Mouse (Mus musculus) heart, adult 18-20 months (tissue): ENCODE results near the gene Mapt. TPM values are rescaled to one million over a fixed set of nuclear protein-coding genes. Genes with fewer than 3 reads are reported as not detected.

Experiments used
- DNase-seq, 2 experiments: peaks; one replicate each; pipeline ENCODE4 v3.0.0; 2021 to 2022; ENCODE audit warnings: mixed read lengths in 1 of 2
- total RNA-seq, 2 experiments: library from RNA; stranded (reverse); gene quantifications; 2 replicates each; pipeline ENCODE4 v1.2.3; 2021

The Mapt gene
- total RNA-seq, 2 experiments from 2014 or later, result 75.4 to 90.8 TPM

GRCm38 (mm10) chr11:104272352-104272751 is 41.2 kb downstream of the Mapt start:
- peak; percentile 86 to 87 for DNase-seq

GRCm38 (mm10) chr11:104275765-104276164 is 44.6 kb downstream of the Mapt start:
- no peak for DNase-seq

- DNase-seq, result peak; percentile 70 to 83
These were observed 47.0 kb downstream of the Mapt start for GRCm38 (mm10) chr11:104278222-104278621.

DNA sequence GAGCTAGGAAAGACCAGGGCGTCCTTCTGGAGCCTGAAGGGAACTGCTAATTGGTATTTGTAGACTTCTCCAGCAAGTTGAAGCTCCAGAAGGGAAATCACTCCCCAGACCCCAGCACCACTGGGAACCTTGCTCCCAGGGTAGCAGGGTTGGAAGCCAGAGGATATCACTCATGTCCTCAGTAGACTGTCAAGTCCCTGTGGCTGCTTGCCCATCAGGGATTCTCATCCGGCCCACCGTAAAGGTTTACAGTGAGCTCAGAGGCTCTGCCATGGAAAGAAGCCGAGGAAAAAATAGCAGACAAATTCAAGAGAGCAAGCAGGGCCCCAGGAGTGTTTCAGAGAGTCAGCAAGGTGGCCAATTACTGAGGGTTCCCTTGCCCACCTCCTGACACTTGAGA is 47.9 kb downstream of the Mapt start:
- DNase-seq, result no peak

DNA sequence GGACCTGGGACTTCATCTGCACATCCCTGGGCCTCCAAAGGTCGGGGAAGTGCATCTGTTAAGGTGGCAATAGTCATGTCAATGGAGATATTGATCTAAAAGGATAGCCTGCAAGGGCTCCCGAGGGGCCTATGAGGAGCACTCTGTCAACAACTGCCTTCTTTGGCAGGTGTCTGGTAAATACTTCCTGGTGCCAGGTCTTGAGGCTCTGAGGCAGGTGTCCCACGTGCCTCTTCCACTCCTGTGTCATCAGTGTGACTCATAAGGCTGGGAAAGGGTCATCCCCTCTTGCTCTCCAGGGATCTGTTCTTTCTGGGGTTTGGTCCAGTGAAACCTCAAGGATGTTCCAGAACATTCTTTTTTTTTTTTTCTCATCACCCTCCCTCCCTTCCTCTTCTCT is 48.3 kb downstream of the Mapt start:
- DNase-seq, result no peak

DNA sequence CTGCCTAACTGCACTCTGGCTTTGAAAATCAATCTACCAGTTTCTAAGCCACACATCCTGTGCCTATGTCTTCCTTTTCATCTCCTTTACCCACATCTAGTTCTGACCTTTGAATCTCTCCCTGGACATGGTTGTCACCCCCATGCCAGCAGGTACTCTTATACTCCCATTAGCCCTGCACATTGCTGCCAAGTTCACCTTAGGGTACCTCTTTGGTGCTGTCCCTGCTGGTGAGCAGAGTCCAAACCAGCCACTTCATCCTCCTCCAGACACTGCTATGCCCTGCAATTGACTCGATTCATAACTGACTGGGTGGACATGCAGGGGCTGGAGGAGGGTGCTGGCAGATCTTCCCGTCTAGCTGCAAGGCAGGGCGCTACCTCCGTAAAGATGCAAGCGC is 50.3 kb downstream of the Mapt start:
- DNase-seq, result no peak

DNA sequence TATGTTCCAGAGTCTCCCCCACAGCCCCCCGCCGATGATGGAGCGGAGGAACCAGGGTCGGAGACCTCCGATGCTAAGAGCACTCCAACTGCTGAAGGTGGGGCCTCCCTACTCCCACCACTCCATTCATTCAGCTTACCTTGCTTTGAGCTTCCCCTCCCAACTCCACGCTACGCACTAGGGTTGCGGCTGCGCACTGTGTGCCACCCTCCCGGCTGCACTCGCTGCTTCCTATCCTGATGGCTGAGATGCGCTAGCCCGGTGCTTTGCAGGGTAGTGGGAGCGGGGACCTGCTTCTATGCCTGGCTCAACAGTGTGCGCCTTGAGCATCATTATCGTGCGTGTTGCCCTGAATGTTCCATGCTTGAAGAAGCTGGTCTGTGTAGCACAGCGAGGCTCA is 55.9 kb downstream of the Mapt start:
- no peak for DNase-seq

DNA sequence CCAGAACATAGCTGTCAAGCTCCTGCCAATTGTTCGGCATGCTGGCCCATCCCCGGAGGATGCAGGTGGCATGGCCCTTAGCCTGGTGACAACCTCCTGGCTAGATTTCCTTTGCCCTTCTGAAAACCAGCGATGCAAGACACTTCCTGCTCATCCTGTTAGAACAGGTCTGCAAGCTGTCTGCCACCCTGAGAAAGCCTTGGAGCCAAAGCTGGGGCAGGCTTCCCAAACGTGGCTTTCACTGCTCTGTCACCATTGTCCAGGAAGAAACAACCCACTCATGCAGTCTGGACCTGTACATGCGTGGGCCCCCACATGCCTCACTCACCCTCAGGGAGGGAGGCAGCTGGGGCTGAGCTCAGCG is 57.6 kb downstream of the Mapt start:
- DNase-seq, result no peak

- peak; percentile 52 to 62 for DNase-seq
These were observed 58.2 kb downstream of the Mapt start for GRCm38 (mm10) chr11:104289199-104290031.

DNA sequence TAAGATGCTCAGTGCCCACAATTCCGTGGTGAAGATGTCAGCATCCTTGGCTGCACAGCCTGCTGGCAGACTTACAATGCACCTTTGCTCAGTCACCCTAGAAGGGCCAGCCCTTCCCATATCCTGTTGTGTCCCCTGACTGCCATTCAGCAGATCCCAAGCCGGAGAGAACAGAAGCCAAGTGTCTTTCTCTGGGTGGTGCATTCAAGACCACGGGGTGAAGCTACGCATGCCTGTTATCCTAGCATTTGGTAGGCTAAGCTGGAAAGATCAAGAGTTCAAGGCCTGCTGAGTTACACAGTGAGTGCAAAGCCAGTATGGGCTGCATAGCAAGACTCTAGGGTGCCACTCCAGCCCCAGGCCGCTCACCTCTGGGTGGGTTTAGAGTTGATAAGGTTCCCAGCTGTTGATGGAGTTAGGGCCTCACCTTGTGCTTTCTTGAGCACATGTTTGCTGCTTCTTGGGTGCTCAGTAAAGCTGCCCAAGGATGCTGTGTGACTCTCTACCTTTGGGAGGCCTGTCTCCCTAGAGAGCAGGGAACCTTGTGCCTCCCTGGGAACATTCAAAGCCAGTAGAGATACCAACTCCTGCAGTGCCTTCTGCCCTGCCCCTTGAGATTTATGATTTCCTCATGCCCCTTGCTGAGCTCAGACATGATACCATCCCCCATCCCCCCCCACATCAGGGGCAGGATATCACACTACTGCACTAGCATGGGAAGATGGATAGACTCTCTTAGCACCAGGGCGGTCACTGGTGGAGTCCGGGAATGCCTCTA is 61.4 kb downstream of the Mapt start:
- DNase-seq, result no peak

DNA sequence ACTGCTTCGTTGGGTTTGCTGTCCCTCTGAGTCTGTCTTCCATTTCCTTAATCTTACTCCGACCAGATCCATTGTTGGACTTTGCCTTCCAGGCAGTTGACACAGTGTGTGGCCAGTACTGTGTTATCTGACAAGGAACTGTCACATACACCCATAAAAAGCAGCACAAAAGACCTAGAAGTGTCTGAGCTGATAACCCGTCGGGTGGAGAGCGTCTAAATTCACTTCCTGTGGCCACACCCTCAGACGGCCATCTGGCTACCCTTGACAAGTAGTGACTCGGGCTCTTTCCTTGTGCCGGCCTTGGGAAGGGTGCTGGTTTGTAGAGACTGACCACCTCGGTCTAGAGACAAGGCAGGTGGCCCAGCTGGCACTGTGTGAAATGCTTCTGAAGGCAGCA is 62.1 kb downstream of the Mapt start:
- DNase-seq, result no peak

DNA sequence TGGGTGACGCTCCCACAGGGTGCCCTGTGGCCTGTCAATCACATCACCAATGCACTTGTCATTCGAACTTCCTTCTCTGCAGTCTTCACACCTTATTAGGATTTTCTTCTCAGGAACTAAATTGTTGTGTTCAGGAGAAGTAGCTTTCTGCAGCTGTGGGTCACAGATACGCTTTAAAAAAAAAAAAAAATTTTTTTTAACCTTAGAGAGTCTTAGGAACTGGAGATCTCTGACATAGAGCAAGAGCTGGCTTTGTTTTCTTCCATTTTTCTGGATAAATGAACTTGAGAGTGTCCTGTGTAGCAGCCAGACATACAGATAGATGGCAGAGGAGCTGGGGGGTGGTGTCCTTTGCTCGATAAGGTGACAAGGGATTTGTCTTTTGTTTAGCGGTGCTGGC is 64.0 kb downstream of the Mapt start:
- DNase-seq, result no peak

GRCm38 (mm10) chr11:104295656-104296055 is 64.5 kb downstream of the Mapt start:
- DNase-seq, result no peak

DNA sequence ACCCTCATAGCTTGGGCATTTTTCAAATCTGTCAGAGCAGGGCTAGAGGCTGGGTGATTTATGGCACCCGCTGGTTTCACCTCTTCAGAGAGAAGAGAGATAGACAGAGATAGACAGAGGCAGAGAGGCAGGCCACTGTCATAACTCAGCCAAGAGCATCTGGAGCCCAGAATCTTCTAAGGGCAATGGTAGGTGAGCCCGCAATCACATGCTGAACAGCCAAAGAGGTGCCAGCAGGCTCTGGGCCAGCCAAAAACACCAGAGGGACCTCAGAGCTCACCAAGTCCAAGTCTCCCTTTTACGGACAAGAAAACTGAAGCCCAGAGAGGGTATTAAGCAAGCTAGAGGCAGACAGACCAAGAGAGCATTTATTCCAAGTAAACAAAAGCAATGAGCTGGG is 66.5 kb downstream of the Mapt start:
- DNase-seq, result peak; percentile 56 to 66

DNA sequence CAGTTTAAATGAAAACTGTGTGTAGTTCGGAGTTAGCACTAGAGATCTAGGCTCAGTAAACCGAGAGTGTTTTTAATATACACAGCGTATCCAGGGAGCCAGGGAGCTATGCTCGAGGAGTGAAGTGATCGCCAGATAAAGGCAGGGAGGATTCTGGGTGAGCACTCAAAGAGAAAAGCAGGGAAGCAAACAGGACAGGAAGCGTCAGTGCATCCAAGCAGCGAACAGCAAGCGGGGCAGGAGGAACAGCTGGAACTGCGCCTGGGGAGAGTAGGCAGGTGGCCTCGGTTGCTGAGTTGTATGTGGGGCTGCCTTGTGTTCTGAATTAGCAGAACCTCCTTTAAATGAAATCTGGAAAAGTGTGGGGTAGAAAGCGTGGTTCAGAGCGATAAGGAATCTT is 71.4 kb downstream of the Mapt start:
- DNase-seq, result no peak

GRCm38 (mm10) chr11:104303088-104303960 is 72.1 kb downstream of the Mapt start:
- peak in 1 of 2 experiments; percentile 26 for DNase-seq

DNA sequence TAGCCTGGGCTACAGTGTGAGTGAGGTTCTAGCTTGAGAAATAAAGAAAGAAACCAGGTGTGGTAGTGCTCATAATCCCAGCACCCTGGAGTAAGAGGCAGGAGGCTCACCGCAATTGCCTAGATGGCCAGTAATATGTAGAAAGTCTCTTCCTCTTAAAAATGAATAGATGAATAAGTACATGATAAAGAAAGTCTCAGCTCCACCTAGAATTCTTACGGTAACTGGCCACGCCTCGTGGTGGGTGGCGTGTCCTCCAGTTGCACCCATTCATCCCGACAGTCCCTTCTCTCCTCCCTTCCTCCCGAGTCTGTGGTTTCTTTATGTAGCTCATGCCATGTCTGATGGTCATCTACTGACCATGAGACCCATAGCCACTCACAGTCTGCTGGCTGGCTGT is 74.5 kb downstream of the Mapt start:
- DNase-seq, result no peak

DNA sequence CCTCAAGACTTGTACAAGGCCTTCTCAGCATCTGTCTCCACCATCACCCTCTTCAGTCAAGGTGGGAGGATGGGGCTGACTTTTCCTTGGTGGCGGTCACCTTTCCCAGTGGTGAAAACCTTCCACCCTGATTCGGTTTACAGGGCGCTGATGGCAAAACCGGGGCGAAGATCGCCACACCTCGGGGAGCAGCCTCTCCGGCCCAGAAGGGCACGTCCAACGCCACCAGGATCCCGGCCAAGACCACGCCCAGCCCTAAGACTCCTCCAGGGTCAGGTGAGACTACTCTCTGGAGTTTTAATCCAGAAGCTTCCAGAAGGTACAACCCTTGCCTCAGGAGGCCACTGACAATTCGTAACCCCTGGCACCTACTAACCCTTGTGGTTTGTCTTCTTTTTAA is 75.3 kb downstream of the Mapt start:
- DNase-seq, result no peak

DNA sequence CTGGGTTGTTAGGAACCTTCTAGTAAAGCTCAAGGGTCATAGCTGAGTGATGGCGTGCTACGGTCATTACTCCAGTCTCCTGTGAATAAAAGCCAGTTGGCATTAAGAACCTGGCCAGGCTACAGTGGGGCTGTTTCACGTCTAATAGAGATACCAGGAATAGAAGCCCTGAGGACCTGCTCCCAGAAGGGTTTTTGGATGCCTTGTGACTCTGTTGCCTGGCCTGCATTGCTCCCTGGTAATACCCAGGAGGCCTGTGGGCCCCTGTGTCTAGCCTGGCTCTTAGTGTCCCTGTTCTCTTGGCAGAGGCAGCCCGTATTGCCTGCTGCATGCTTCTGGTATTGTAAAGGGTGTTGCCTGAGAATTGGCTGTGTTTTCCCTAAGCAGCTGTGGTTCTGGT is 75.9 kb downstream of the Mapt start:
- DNase-seq, result peak; percentile 51 to 75

- DNase-seq, result no peak
These were observed 78.4 kb downstream of the Mapt start for GRCm38 (mm10) chr11:104309377-104310225.

- DNase-seq, result no peak
These were observed 79.2 kb downstream of the Mapt start for GRCm38 (mm10) chr11:104310226-104310887.
